Comparison of ENCODE assay signal across 26 mouse cellular contexts in genomic region chr3:116776961-116777360, GRCm38 (mm10). TPM values are rescaled to one million over a fixed set of nuclear protein-coding genes. Genes with fewer than 3 reads are reported as not detected.
"Had no signal": no experiment of that assay in that cellular context is flagged by ENCODE, and none has a peak within 500 bp of the region (broad histone marks: within the 10 kb centered on the region; RNA-seq: fewer than 3 reads in every experiment).

No protein-coding gene starts in this region.

- H3K9me3 ChIP-seq: embryonic facial prominence, embryonic 10.5 days; embryonic facial prominence, embryonic 12.5 days; embryonic facial prominence, embryonic 13.5 days; embryonic facial prominence, embryonic 15.5 days; forebrain, embryonic 10.5 days; forebrain, embryonic 12.5 days; forebrain, embryonic 13.5 days; forebrain, embryonic 15.5 days; heart, embryonic 10.5 days had no signal

- H3K9ac ChIP-seq: embryonic facial prominence, embryonic 12.5 days; embryonic facial prominence, embryonic 13.5 days; embryonic facial prominence, embryonic 15.5 days; forebrain, embryonic 12.5 days; forebrain, embryonic 13.5 days; forebrain, embryonic 15.5 days; forebrain, postnatal 0 days had no signal

- ATAC-seq: forebrain, embryonic 13.5 days; forebrain, embryonic 14.5 days; forebrain, embryonic 15.5 days; forebrain, embryonic 16.5 days; forebrain, postnatal 0 days had no signal

- H3K4me1 ChIP-seq: embryonic facial prominence, embryonic 10.5 days; embryonic facial prominence, embryonic 12.5 days; embryonic facial prominence, embryonic 13.5 days; embryonic facial prominence, embryonic 15.5 days; forebrain, embryonic 10.5 days; forebrain, embryonic 12.5 days; forebrain, embryonic 13.5 days; forebrain, embryonic 15.5 days; heart, embryonic 10.5 days had no signal

- H3K27me3 ChIP-seq: embryonic facial prominence, embryonic 12.5 days; embryonic facial prominence, embryonic 13.5 days; embryonic facial prominence, embryonic 15.5 days; forebrain, embryonic 12.5 days; forebrain, embryonic 13.5 days; forebrain, embryonic 15.5 days had no signal

- DNase-seq: cerebellum, adult 2 months; cerebellum, adult 8-10 months; cerebellum, adult 9-10 months; cerebellum, postnatal 10 days; cerebellum, postnatal 14 days; cerebellum, postnatal 25 days; cerebellum, postnatal 36 days; embryo, embryonic 11 days; forebrain, postnatal 0 days; gastrocnemius, postnatal 10 days; gastrocnemius, postnatal 14 days; gastrocnemius, postnatal 25 days; gastrocnemius, postnatal 36 days; heart, adult 2 months had no signal

- H3K27ac ChIP-seq: embryonic facial prominence, embryonic 10.5 days; embryonic facial prominence, embryonic 12.5 days; embryonic facial prominence, embryonic 13.5 days; embryonic facial prominence, embryonic 15.5 days; forebrain, embryonic 10.5 days; forebrain, embryonic 12.5 days; forebrain, embryonic 13.5 days; forebrain, embryonic 15.5 days; heart, adult 2 months; heart, embryonic 10.5 days had no signal

- H3K4me3 ChIP-seq: embryonic facial prominence, embryonic 10.5 days; embryonic facial prominence, embryonic 12.5 days; embryonic facial prominence, embryonic 13.5 days; embryonic facial prominence, embryonic 15.5 days; erythroblast, embryonic 14.5 days; forebrain, embryonic 10.5 days; forebrain, embryonic 12.5 days; forebrain, embryonic 13.5 days; forebrain, embryonic 15.5 days; heart, adult 2 months; heart, embryonic 10.5 days had no signal

RNA-seq across cellular contexts. Expression of gene Agl, which starts 31.0 kb away (rescaled TPM):
- polyA plus RNA-seq: erythroblast, embryonic 14.5 days had no signal
